Mouse (Mus musculus) neural tube, embryonic 15.5 days (tissue): ENCODE data around the gene Pdss1. TPM values are rescaled to one million over a fixed set of nuclear protein-coding genes. Genes with fewer than 3 reads are reported as not detected.
"Not testable (repeated sequence)": the region's sequence is repeated elsewhere in the genome, so short reads cannot be mapped to it uniquely, and the experiment has no call there.

ENCODE experiments used
- ATAC-seq: fragments of 200-750 bp; cut with Nextera tagmentation; 2 replicates; pipeline ENCODE4 v1.8.0; 2017; ENCODE audit warnings: mild to moderate bottlenecking, moderate TSS enrichment, moderate library complexity; ENCODE audit not compliant: low FRiP score
- H3K27ac ChIP-seq: fragments of 300-500 bp; sonication (generic); replicated peaks from 2 replicates; pipeline ENCODE4 v1.5.1; 2015; ENCODE audit warnings: mild to moderate bottlenecking, inconsistent platforms
- H3K27me3 ChIP-seq: fragments of 300-500 bp; sonication (generic); replicated peaks from 2 replicates; pipeline ENCODE4 v1.6.1; 2015; ENCODE audit warnings: inconsistent platforms
- H3K36me3 ChIP-seq: fragments of 300-500 bp; sonication (generic); 2 replicates; pipeline ENCODE4 v1.6.1; 2015; ENCODE audit warnings: inconsistent platforms
- H3K4me1 ChIP-seq: fragments of 300-500 bp; sonication (generic); 2 replicates; pipeline ENCODE4 v1.6.1; 2015; ENCODE audit warnings: inconsistent platforms
- H3K4me2 ChIP-seq: fragments of 300-500 bp; sonication (generic); 2 replicates; pipeline ENCODE4 v1.6.1; 2015; ENCODE audit warnings: inconsistent platforms, mild to moderate bottlenecking, moderate library complexity
- H3K4me3 ChIP-seq: fragments of 300-500 bp; sonication (generic); replicated peaks from 2 replicates; pipeline ENCODE4 v1.5.1; 2015; ENCODE audit warnings: mild to moderate bottlenecking, inconsistent platforms
- H3K9ac ChIP-seq: fragments of 300-500 bp; sonication (generic); replicated peaks from 2 replicates; pipeline ENCODE4 v1.6.1; 2015; ENCODE audit warnings: mild to moderate bottlenecking, inconsistent platforms
- H3K9me3 ChIP-seq: fragments of 300-500 bp; sonication (generic); replicated peaks from 2 replicates; pipeline ENCODE4 v1.6.1; 2016; ENCODE audit warnings: inconsistent platforms
- WGBS: fragments of 180-500 bp; shearing (Covaris S2); methylation state at CpG from one replicate; pipeline ENCODE4 v1.1.7; 2015; ENCODE audit warnings: mixed read lengths; 5-methylcytosine and 5-hydroxymethylcytosine counted together
- polyA plus RNA-seq: library from polyadenylated mRNA; unstranded; fragments of >200 nt; fragmentation: Nextera tagmentation; extraction: Ambion mirVana; gene quantifications from 2 replicates; pipeline ENCODE4 v1.2.1, GENCODE M21; 2015

Pdss1 gene
- 24.9 and 25.6 TPM in 2 replicates for polyA plus RNA-seq

DNA sequence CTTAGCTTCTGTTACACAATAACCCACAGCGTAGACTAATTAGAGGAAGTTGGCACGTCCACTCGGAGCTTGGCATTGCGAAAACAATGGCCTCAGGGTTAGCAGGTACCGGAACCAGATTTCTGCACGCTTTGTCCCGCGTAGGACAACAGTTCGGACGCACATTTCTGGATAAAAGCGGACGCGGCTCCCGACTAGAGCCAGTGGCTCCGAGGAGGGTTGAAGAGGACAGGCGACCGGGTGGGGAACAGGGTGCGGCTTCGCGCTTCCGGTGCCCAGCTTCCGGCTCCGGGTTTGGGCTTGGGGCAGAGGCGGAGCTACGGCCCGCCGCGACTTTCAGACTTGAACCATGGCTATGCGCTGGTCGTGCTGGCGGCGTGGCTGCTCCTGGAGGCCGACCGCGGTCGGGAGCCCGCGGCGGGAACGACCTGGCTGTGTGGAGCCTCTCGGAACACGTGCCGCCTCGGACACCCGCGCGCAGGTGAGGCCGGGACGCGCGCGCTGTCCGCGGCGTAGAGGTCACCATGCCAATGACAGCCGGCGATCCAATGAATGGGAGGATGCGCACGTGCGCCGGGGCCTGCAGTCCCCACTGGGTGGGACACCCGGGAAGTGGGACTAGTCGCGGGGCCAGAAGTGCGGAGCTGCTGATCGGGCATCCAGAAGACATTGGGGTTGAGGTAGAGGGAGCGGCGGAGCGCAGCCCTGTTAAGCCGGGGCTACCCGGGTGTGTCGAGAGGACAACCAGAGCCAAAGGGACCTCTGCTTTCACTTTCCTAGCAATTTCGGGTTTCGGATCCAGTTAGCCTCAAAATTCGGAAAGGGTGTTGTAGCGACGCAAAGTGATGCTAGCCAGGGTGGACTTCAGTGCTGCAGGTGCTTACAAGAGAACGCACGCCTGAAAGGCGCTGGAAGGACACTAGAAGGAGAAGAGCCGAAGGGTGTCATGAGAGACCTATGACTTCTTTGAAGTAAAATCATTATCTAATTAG, at the start of gene Pdss1:
Gene Pdss1, plus strand, starts transcription at position 241 of the 992 bp plus-strand sequence.
- H3K9ac ChIP-seq = peak within 1 kb of the TSS; percentile 80
- ATAC-seq = peak; percentile 99
- H3K4me1 ChIP-seq = peaks cover 16% of the 10 kb centered on the region
- H3K36me3 ChIP-seq = no peaks in the 10 kb centered on the region
- H3K9me3 ChIP-seq = no peaks in the 10 kb centered on the region
- H3K27me3 ChIP-seq = no peaks in the 10 kb centered on the region
- H3K4me2 ChIP-seq = peak within 1 kb of the TSS; percentile 80
- H3K27ac ChIP-seq = peak within 1 kb of the TSS; percentile 85
- peak within 1 kb of the TSS; percentile 80 for H3K4me3 ChIP-seq
- WGBS = under 1% methylated on average over 81 of the region's 81 CpGs

DNA sequence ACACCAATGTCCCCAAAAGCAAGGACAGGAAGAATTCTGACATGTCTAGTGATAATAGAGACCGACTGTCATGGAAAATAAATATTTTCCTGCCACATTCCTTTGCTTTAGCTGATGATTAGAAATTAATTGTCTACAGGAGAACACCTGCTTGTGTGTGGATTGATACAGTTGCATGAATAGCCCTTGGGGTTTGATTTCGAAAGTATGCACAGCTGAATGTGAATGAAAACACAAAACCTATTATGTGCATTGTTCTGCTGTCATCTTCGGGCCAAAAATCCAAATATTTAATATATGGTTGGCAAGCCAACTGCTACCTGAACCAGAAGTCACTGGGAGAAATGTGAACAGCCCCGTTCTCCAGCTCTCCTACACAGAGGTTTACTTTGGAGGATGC, 43.4 kb upstream of the Pdss1 start:
- Histone ChIP-seq H3K27ac (no peak overlapping the region), H3K4me1 (no peaks in the 10 kb centered on the region), H3K36me3 (no peaks in the 10 kb centered on the region), H3K27me3 (no peaks in the 10 kb centered on the region), H3K9me3 (no peaks in the 10 kb centered on the region), H3K4me2 (no peak overlapping the region), H3K4me3 (no peak overlapping the region), H3K9ac (no peak overlapping the region)
- 80% methylated on average over 4 of the region's 4 CpGs for WGBS
- no peak for ATAC-seq

DNA sequence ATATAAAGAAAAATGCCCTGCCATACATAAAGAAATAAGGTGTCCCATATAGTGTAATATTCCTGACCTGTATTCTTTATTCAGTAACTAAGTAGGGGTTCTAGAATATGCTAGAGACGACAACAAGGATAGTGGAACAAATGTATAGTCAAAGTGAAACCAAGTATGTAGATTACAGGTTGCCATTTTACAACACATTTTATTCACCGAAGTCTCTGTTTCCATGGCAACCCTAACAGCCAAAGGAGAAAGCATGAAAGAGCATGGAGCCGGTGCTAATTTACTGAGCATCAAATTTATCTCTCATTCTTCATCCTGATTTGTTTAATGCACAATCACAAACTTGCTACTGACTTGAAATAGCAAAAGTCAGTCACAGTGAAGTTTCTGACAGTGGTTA, 37.8 kb upstream of the Pdss1 start:
- no peaks in the 10 kb centered on the region for H3K27me3 ChIP-seq
- H3K4me1 ChIP-seq = no peaks in the 10 kb centered on the region
- no peak overlapping the region for H3K27ac ChIP-seq
- no peaks in the 10 kb centered on the region for H3K36me3 ChIP-seq
- H3K4me2 ChIP-seq = no peak overlapping the region
- ATAC-seq = no peak; the same call in 1 of the 2 replicates
- H3K4me3 ChIP-seq = no peak overlapping the region
- WGBS = 18% methylated on average over 3 of the region's 3 CpGs
- H3K9ac ChIP-seq = no peak overlapping the region
- no peaks in the 10 kb centered on the region for H3K9me3 ChIP-seq

DNA sequence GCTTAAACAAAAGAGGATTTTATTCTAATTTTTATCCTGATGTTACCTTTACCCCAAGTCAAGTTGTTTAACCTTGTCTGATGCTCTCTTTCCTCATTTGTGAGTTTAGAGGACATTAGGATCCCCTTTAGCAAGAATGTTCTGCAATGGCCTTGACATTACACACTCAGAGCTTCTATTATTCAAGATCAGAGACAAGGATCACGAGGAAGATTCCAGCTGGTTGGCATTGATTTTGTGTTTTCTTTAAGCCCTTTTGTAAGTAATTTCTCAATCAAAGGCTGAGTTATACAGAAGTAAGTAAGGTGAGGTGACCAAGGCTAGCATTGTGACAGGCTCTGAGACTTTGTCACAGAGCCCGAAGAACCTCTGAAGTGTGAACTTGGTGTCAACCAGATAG, 33.1 kb upstream of the Pdss1 start:
- no peaks in the 10 kb centered on the region for H3K27me3 ChIP-seq

GRCm38 (mm10) chr2:22864394-22865037, 30.8 kb upstream of the Pdss1 start:
- H3K4me1 ChIP-seq, H3K27ac ChIP-seq, H3K36me3 ChIP-seq, H3K9ac ChIP-seq, H3K4me2 ChIP-seq, H3K4me3 ChIP-seq, H3K9me3 ChIP-seq, H3K27me3 ChIP-seq: not testable (repeated sequence)
- ATAC-seq = peak; percentile 95
- 2% methylated on average over 6 of the region's 6 CpGs for WGBS

More for the DNA sequence above, 33.1 kb upstream of the Pdss1 start:
- ATAC-seq = no peak
- Histone ChIP-seq H3K4me1 (no peaks in the 10 kb centered on the region), H3K9me3 (no peaks in the 10 kb centered on the region), H3K9ac (no peak overlapping the region), H3K4me2 (no peak overlapping the region), H3K27ac (no peak overlapping the region), H3K36me3 (no peaks in the 10 kb centered on the region), H3K4me3 (no peak overlapping the region)
- WGBS = 85% methylated on average over 2 of the region's 2 CpGs

DNA sequence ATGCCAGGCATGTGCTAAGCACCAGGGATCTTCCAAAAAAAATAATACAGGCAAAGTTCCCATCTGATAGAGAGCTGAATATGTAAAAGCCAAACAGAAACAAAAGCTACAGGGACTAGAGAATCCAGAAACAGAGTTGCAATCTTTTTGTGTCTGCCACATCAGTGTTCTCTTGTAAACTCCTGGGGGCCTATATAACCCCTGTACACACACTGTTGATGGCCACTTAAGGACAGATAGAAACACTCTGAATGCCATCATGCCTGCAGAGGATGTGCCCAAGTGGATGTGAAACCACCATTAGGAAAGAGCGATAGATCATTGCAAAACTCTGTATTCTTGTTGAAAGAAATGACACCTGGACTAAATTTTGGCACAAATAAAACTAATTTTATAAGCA, 29.5 kb upstream of the Pdss1 start:
- WGBS = 90% methylated on average over 1 of the region's 1 CpGs
- H3K4me2 ChIP-seq = no peak overlapping the region
- H3K4me3 ChIP-seq = no peak overlapping the region
- no peaks in the 10 kb centered on the region for H3K36me3 ChIP-seq
- H3K27me3 ChIP-seq = no peaks in the 10 kb centered on the region
- ATAC-seq = no peak
- H3K9me3 ChIP-seq = no peaks in the 10 kb centered on the region
- no peak overlapping the region for H3K9ac ChIP-seq
- no peak overlapping the region for H3K27ac ChIP-seq
- no peaks in the 10 kb centered on the region for H3K4me1 ChIP-seq

DNA sequence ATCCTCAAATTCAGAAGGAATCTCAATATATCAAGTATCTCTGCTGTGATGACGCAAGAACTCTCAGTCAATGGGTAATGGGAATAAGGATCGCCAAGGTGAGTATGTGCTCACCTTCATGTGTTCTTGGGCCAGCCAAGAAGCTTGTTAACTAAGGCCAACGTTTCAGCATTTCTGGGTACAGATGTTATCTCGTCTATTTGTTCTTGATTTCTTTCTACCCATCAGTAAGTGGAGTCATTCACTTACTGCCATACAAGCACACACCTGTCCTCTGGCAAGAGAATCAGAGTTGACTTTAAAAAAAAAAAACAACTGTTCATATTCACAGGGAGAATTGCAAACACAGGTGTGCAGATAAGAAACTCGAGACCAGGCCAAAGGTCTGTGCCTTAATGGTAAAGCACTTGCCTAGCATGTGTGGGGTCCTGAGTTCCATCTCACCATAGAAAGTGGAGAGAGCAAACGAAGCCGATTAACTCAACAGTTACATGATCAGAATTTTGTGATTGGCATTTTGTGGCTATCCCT, 28.4 kb upstream of the Pdss1 start:
- 84% methylated on average over 7 of the region's 7 CpGs for WGBS

DNA sequence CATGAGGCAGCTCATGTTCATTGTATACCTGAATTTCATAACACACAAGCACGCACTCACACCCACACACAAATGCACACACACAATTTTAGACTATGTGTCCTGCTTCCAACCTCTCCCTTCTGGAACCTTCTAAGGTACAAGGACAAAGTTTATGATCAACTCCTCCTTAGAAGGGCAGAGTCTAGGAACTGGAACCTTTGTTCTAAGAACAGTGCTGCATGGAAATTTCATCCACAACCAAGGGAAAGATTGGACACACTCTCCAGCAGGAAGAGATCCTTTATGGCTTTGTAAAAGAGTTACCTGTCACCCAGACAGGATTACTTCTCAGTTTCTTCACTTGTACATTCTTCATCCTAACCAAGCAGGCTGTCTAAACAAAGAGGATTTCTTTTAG, 22.2 kb upstream of the Pdss1 start:
- no peak overlapping the region for H3K27ac ChIP-seq
- 93% methylated on average over 1 of the region's 1 CpGs for WGBS
- no peak for ATAC-seq
- no peaks in the 10 kb centered on the region for H3K36me3 ChIP-seq
- no peak overlapping the region for H3K9ac ChIP-seq
- no peak overlapping the region for H3K4me3 ChIP-seq
- H3K4me1 ChIP-seq = no peaks in the 10 kb centered on the region
- no peaks in the 10 kb centered on the region for H3K9me3 ChIP-seq
- H3K4me2 ChIP-seq = no peak overlapping the region
- no peaks in the 10 kb centered on the region for H3K27me3 ChIP-seq

More for the DNA sequence above, 28.4 kb upstream of the Pdss1 start:
- Histone ChIP-seq H3K4me2 (no peak overlapping the region), H3K4me1 (no peaks in the 10 kb centered on the region), H3K4me3 (no peak overlapping the region), H3K27me3 (no peaks in the 10 kb centered on the region), H3K27ac (no peak overlapping the region), H3K9ac (no peak overlapping the region), H3K36me3 (no peaks in the 10 kb centered on the region), H3K9me3 (no peaks in the 10 kb centered on the region)
- no peak for ATAC-seq

DNA sequence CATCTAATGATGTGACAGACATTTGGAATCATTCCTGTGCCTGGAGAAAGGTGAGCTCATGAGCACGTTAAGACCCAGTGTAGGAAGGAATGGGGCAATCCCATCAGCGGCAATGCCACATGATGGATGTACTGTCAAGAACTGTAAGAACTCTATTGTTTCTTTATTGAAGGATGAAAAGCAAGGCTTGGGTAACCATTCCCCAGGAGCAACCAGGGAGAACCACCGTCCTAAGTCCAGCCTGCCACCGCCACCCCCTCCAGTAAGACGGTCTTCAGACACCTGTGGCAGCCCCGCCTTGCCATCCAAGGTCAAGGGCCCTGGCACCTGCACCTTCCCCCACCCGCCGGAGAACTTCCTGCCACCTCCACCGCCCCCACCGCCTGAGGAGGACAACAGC, 20.7 kb upstream of the Pdss1 start:
- no peak overlapping the region for H3K4me3 ChIP-seq
- WGBS = 58% methylated on average over 10 of the region's 10 CpGs
- no peak overlapping the region for H3K9ac ChIP-seq
- H3K4me1 ChIP-seq = no peaks in the 10 kb centered on the region
- H3K27ac ChIP-seq = no peak overlapping the region
- no peaks in the 10 kb centered on the region for H3K9me3 ChIP-seq
- ATAC-seq = no peak
- H3K4me2 ChIP-seq = no peak overlapping the region
- no peaks in the 10 kb centered on the region for H3K27me3 ChIP-seq
- no peaks in the 10 kb centered on the region for H3K36me3 ChIP-seq

GRCm38 (mm10) chr2:22876614-22877013, 18.7 kb upstream of the Pdss1 start:
- Histone ChIP-seq H3K4me1 (no peaks in the 10 kb centered on the region), H3K4me3 (no peak overlapping the region), H3K27ac (no peak overlapping the region), H3K36me3 (no peaks in the 10 kb centered on the region), H3K9ac (no peak overlapping the region), H3K27me3 (no peaks in the 10 kb centered on the region), H3K4me2 (no peak overlapping the region), H3K9me3 (no peaks in the 10 kb centered on the region)
- no peak for ATAC-seq
- 93% methylated on average over 3 of the region's 3 CpGs for WGBS

DNA sequence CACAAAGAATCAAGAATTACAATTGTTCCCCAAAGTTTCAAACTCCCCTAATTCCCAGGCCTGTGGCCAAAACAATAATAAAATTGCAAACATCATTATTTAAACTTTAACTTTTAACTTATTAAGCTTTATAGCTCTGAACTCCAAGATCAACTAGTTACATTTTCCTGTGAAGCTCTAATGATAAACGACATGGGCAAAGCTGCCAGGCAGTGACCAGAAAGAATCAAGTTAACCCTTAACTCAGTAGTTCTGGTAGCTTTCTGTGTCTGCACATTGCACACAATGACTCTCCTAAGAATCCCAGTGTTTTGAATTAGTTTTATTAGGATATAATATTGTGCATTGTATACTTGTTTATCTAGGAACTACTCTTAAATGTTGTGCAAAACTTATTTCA, 16.5 kb upstream of the Pdss1 start:
- H3K4me2 ChIP-seq = no peak overlapping the region
- no peaks in the 10 kb centered on the region for H3K4me1 ChIP-seq
- H3K27ac ChIP-seq = no peak overlapping the region
- no peaks in the 10 kb centered on the region for H3K27me3 ChIP-seq
- WGBS = 66% methylated on average over 1 of the region's 1 CpGs
- no peak overlapping the region for H3K9ac ChIP-seq
- H3K4me3 ChIP-seq = no peak overlapping the region
- no peaks in the 10 kb centered on the region for H3K9me3 ChIP-seq
- no peak for ATAC-seq
- no peaks in the 10 kb centered on the region for H3K36me3 ChIP-seq

DNA sequence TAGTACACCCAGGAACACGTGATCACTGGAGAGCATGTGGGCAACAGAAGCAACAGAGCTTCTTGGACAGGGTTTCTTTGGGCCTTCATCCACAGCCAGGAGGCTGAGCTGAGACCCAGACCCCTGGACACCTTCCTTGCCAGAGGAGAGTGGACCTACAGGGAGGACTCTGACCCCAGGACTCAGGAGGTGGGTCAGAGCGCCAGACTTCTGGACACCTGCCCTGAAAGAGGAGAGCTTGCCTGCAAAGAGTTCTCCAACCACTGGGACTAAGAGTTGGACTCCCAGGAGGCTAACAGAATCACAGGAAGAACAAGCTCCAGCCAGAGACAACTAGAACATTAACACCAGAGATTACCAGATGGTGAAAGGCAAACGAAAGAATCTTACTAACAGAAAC, 14.6 kb upstream of the Pdss1 start:
- H3K9me3 ChIP-seq, H3K9ac ChIP-seq, H3K27ac ChIP-seq, ATAC-seq, H3K27me3 ChIP-seq, H3K4me2 ChIP-seq, H3K4me3 ChIP-seq, H3K36me3 ChIP-seq, H3K4me1 ChIP-seq: not testable (repeated sequence)
- WGBS = 90% methylated on average over 3 of the region's 3 CpGs
